Mouse (Mus musculus) intestine, postnatal 0 days (tissue): ENCODE results near the gene Spaca4. TPM values are rescaled to one million over a fixed set of nuclear protein-coding genes. Genes with fewer than 3 reads are reported as not detected.
A peak's percentile ranks its signal among the peaks of the same experiment; 100 is the strongest.

ENCODE experiments used
- ATAC-seq: fragments of 200-750 bp; cut with Nextera tagmentation; 2 replicates; pipeline ENCODE4 v1.8.0; 2017; ENCODE audit warnings: mild to moderate bottlenecking, moderate TSS enrichment, moderate library complexity
- H3K27ac ChIP-seq: fragments of 300-500 bp; sonication (generic); 2 replicates; pipeline ENCODE4 v1.5.1; 2014; ENCODE audit warnings: mild to moderate bottlenecking, low read depth, low read length, moderate library complexity
- H3K27me3 ChIP-seq: fragments of 300-500 bp; sonication (generic); replicated peaks from 2 replicates; pipeline ENCODE4 v1.6.1; 2014; ENCODE audit warnings: low read length, mixed read lengths; ENCODE audit not compliant: control insufficient read depth, insufficient read depth
- H3K36me3 ChIP-seq: fragments of 300-500 bp; sonication (generic); 2 replicates; pipeline ENCODE4 v1.6.1; 2014; ENCODE audit warnings: mild to moderate bottlenecking, moderate library complexity; ENCODE audit not compliant: control insufficient read depth, insufficient read depth
- H3K4me1 ChIP-seq: fragments of 300-500 bp; sonication (generic); replicated peaks from 2 replicates; pipeline ENCODE4 v1.6.1; 2014; ENCODE audit warnings: antibody characterized with exemption, low read length, mixed read lengths; ENCODE audit not compliant: control insufficient read depth, insufficient read depth
- H3K4me2 ChIP-seq: fragments of 300-500 bp; sonication (generic); replicated peaks from 2 replicates; pipeline ENCODE4 v1.6.1; 2014; ENCODE audit warnings: low read depth, mild to moderate bottlenecking, moderate library complexity
- H3K4me3 ChIP-seq: fragments of 300-500 bp; sonication (generic); 2 replicates; pipeline ENCODE4 v1.5.1; 2014; ENCODE audit warnings: low read depth, low read length
- H3K9ac ChIP-seq: fragments of 300-500 bp; sonication (generic); 2 replicates; pipeline ENCODE4 v1.6.1; 2014; ENCODE audit warnings: mild to moderate bottlenecking, low read depth, low read length
- H3K9me3 ChIP-seq: fragments of 300-500 bp; sonication (generic); 2 replicates; pipeline ENCODE4 v1.6.1; 2016; ENCODE audit warnings: mixed run types; ENCODE audit not compliant: control insufficient read depth
- CTCF ChIP-seq: sonication (generic); IDR thresholded peaks from 2 replicates; pipeline ENCODE4 v1.5.1; 2016; ENCODE audit warnings: low read depth, mild to moderate bottlenecking, control low read depth, antibody characterized with exemption, moderate library complexity
- WGBS: fragments of 180-500 bp; shearing (Covaris S2); extraction: QIAGEN DNeasy Blood & Tissue Kit; methylation state at CpG from one replicate; pipeline ENCODE4 v1.1.7; 2014; 5-methylcytosine and 5-hydroxymethylcytosine counted together
- polyA plus RNA-seq: library from polyadenylated mRNA; unstranded; fragments of >200 nt; fragmentation: Nextera tagmentation; extraction: Ambion mirVana; gene quantifications from 2 replicates; pipeline ENCODE4 v1.2.1, GENCODE M21; 2015

Spaca4 gene
- polyA plus RNA-seq, 1 experiment from 2014 or later = 0.17 TPM

DNA sequence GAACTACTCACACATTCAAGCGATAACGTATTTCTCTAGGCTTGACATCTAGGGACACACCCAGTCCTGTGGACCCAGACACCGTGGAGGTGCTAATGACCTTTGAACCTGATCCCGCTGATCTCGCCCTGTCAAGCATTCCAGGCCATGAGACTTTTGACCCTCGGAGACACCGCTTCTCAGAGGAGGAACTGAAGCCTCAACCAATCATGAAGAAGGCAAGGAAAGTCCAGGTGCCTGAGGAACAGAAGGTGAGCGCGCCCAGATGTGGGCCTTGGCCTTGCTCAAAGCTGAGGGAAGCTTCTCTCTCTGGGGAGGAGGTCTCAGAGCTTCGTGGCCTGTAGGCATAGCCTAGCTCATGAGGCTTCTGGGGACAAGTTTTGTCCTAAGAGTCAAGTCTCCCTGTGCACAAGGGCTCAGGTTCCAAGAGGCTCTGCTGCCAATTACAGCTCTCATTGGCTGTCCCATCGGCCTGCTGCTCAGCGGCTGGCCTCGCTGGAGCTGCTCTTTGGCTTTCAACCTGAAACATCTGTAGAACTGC, 17.3 kb downstream of the Spaca4 start:
- peak; percentile 53 for ATAC-seq

DNA sequence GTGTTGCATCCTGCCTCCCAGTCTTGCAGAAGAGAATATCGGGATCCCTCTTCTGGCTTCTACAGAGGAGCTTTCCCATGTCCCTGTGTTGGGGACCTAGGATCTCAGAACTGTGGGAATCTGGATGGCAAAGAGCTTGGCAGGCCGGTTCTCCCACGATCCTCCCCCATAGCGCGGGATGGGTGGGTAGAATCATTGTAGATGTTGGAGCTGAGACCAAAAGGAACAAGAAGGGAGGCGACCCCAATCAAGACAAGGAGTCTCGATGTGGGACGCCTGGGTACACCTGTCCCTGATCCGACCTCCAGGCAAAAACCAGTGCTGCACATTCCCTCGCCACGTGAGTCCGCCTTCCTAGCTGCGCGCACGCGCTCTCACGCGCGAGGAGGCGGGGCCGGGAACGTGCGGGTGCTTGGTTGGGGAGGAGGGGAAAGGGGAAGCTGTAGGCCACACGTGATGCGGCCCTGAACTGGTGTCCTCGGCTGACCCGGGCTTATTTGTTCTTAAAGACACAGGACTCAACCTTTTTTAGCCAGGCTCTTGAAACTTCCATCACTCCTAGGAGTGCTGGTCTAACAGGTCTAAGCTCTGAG, 18.1 kb downstream of the Spaca4 start:
- peak; percentile 32 for ATAC-seq
- TF ChIP-seq CTCF = no peak
- H3K9me3 ChIP-seq = no peaks in the 10 kb centered on the region
- H3K27ac ChIP-seq = peak overlapping the region; percentile 98
- H3K9ac ChIP-seq = peak overlapping the region; percentile 84
- H3K36me3 ChIP-seq = peaks cover 24% of the 10 kb centered on the region; the same call in 1 of the 2 replicates
- H3K4me3 ChIP-seq = peak overlapping the region; percentile 56
- H3K27me3 ChIP-seq = no peaks in the 10 kb centered on the region
- peak overlapping the region; percentile 95 for H3K4me2 ChIP-seq
- H3K4me1 ChIP-seq = peaks cover 31% of the 10 kb centered on the region
- under 1% methylated on average over 27 of the region's 27 CpGs for WGBS

More for the DNA sequence above, 17.3 kb downstream of the Spaca4 start:
- no peak for TF ChIP-seq CTCF
- Histone ChIP-seq H3K9me3 (no peaks in the 10 kb centered on the region), H3K9ac (peak overlapping the region; percentile 84), H3K4me1 (peaks cover 31% of the 10 kb centered on the region), H3K4me2 (peak overlapping the region; percentile 95), H3K36me3 (peaks cover 29% of the 10 kb centered on the region; the same call in 1 of the 2 replicates), H3K27ac (peak overlapping the region; percentile 98), H3K27me3 (no peaks in the 10 kb centered on the region), H3K4me3 (peak overlapping the region; percentile 56; the same call in 1 of the 2 replicates)
- 16% methylated on average over 13 of the region's 13 CpGs for WGBS

DNA sequence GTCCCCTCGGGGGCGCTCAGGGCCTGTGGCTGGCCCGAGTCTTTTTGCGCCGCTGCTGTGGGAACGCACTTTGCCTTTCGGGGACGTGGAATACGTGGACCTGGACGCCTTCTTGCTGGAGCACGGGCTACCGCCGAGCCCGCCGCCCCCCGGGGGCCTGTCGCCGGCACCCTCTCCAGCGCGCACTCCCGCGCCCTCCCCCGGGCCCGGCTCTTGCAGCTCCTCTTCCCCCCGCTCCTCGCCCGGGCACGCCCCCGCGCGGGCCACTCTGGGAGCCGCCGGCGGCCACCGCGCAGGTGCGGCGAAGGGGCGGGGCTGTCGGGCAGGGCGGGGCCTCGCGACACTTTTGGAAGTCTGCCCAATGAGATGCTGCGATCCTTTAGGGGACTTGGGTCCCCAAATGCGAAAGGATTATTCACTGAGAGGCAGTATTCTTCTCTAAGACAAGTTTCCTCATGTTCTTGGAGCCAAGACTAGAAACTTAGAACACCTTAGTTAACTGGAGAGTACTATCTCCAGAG, 18.8 kb downstream of the Spaca4 start:
- peak; percentile 29; the same call in 1 of the 2 replicates for TF ChIP-seq CTCF
- peaks cover 31% of the 10 kb centered on the region for H3K4me1 ChIP-seq

DNA sequence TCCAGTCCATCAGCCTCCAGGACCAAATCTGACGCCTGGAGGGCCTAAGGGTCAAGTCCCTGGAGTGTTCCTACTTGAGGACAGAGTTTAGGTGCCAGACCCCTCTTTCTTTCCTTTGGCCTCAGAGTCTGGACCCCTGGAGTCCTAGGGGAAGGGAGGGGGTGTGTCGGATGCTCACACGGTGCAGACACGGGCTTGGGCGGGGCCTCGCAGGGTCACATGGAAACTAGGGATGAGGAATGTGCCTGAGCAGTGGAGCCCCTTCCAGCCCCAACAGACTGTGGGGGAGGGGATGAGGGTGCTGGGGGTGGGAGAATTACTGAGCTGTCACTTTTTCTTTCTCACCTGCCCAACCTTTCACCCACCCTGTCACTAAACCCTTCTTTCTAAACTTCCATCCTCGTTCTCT, 19.7 kb downstream of the Spaca4 start:
- peak overlapping the region; percentile 56 for H3K4me3 ChIP-seq
- H3K4me2 ChIP-seq = peak overlapping the region; percentile 95
- no peaks in the 10 kb centered on the region for H3K27me3 ChIP-seq
- no peak for ATAC-seq
- 1% methylated on average over 7 of the region's 7 CpGs for WGBS
- H3K9me3 ChIP-seq = no peaks in the 10 kb centered on the region
- peaks cover 11% of the 10 kb centered on the region; the same call in 1 of the 2 replicates for H3K36me3 ChIP-seq
- no peak for TF ChIP-seq CTCF
- H3K27ac ChIP-seq = peak overlapping the region; percentile 98
- peak overlapping the region; percentile 84 for H3K9ac ChIP-seq
- H3K4me1 ChIP-seq = peaks cover 31% of the 10 kb centered on the region

More for the DNA sequence above, 18.8 kb downstream of the Spaca4 start:
- peak overlapping the region; percentile 56 for H3K4me3 ChIP-seq
- no peaks in the 10 kb centered on the region for H3K9me3 ChIP-seq
- peak overlapping the region; percentile 98 for H3K27ac ChIP-seq
- under 1% methylated on average over 41 of the region's 45 CpGs for WGBS
- H3K9ac ChIP-seq = peak overlapping the region; percentile 84
- no peaks in the 10 kb centered on the region for H3K27me3 ChIP-seq
- peak overlapping the region; percentile 95 for H3K4me2 ChIP-seq
- ATAC-seq = no peak
- H3K36me3 ChIP-seq = peaks cover 20% of the 10 kb centered on the region; the same call in 1 of the 2 replicates

DNA sequence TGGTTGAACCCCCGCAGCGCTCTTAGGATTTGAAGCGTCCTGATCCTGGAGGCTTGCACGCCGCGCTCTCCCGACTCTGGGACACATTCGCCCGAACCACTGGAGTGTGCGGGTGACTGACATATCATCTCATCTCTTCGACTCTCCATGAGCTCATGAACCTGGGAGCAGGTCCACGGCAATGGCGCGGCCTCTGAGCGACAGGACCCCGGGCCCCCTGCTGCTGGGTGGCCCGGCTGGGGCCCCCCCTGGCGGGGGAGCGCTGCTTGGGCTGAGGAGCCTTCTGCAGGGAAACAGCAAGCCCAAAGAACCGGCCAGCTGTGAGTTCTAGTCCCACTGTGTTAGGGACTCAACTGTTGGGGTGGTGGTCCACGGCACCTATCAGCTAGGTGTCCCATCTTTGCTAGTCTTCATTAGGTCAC, 20.2 kb downstream of the Spaca4 start:
- H3K9me3 ChIP-seq = no peaks in the 10 kb centered on the region
- peak; percentile 38; the same call in 1 of the 2 replicates for TF ChIP-seq CTCF
- under 1% methylated on average over 21 of the region's 21 CpGs for WGBS

DNA sequence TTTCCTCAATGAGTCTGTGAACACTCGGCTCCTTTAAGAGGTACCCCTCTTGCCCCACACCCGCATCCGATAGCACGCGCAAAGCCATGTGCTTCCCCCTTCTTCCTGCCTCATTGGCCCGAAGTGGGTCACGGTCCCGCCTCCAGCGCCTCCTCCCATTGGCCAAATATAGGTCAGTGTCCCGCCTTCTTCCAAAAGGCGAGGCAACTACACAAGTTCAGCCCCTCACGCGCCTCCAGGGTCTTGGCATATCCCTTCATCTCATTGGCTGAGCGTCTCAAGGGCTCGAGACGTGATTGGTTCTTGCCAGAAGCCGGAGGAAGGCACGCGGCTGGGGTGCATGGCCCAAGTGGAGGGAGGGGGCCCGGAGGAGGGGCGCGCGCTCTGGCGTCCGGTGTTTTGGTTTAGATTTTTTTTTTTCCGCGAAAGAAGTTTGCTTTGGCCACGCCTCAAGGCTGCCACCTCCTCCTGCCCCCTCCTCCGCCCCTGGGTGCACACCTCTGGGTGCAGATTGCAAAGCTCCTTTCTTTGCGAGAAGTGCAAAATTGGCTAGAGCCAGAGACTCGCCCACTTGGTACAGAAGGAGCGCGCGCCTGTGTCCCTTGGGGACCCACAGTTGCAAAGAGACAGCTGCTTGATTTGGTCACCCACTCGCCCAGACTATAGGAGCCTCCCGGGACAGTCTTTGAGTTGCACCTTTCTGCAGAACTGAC, 20.7 kb downstream of the Spaca4 start, which contains the start of gene Dbp:
Dbp (plus strand) TSS at position 359 of the 713 bp plus-strand sequence.
- peak within 1 kb of the TSS; percentile 56 for H3K4me3 ChIP-seq
- 0 out of 2 replicates have a peak, but pooled peaks cover under 1% of the 10 kb centered on the region for H3K36me3 ChIP-seq
- H3K9ac ChIP-seq = peak within 1 kb of the TSS; percentile 84
- peaks cover 28% of the 10 kb centered on the region for H3K4me1 ChIP-seq
- no peaks in the 10 kb centered on the region for H3K9me3 ChIP-seq
- peaks cover 8% of the 10 kb centered on the region for H3K27me3 ChIP-seq
- peak within 1 kb of the TSS; percentile 95 for H3K4me2 ChIP-seq
- WGBS = 0% methylated on average over 36 of the region's 36 CpGs
- peak; percentile 48 for ATAC-seq
- H3K27ac ChIP-seq = peak within 1 kb of the TSS; percentile 98
- no peak for TF ChIP-seq CTCF

More for the DNA sequence above, 20.2 kb downstream of the Spaca4 start:
- Histone ChIP-seq H3K9ac (peak overlapping the region; percentile 84), H3K4me3 (peak overlapping the region; percentile 56), H3K27ac (peak overlapping the region; percentile 98), H3K4me1 (peaks cover 31% of the 10 kb centered on the region), H3K27me3 (peaks cover 2% of the 10 kb centered on the region; the same call in 1 of the 2 replicates), H3K4me2 (peak overlapping the region; percentile 95), H3K36me3 (peaks cover 6% of the 10 kb centered on the region; the same call in 1 of the 2 replicates)
- ATAC-seq = no peak
